Mouse (Mus musculus) midbrain, embryonic 12.5 days (tissue): ENCODE data around the gene Lsm5. TPM values are rescaled to one million over a fixed set of nuclear protein-coding genes. Genes with fewer than 3 reads are reported as not detected.

Source experiments
- ATAC-seq: fragments of 200-750 bp; cut with Nextera tagmentation; 2 replicates; pipeline ENCODE4 v1.8.0; 2017; ENCODE audit warnings: low read depth, moderate TSS enrichment, moderate library complexity; ENCODE audit not compliant: low FRiP score
- H3K27ac ChIP-seq: fragments of 300-500 bp; sonication (generic); replicated peaks from 2 replicates; pipeline ENCODE4 v1.5.1; 2016; ENCODE audit warnings: mild to moderate bottlenecking
- H3K27me3 ChIP-seq: fragments of 300-500 bp; sonication (generic); 2 replicates; pipeline ENCODE4 v1.6.1; 2016; ENCODE audit warnings: mild to moderate bottlenecking
- H3K36me3 ChIP-seq: fragments of 300-500 bp; sonication (generic); 2 replicates; pipeline ENCODE4 v1.6.1; 2016
- H3K4me1 ChIP-seq: fragments of 300-500 bp; sonication (generic); 2 replicates; pipeline ENCODE4 v1.6.1; 2016
- H3K4me2 ChIP-seq: fragments of 300-500 bp; sonication (generic); replicated peaks from 2 replicates; pipeline ENCODE4 v1.6.1; 2016; ENCODE audit warnings: mild to moderate bottlenecking, moderate library complexity
- H3K4me3 ChIP-seq: fragments of 300-500 bp; sonication (generic); 2 replicates; pipeline ENCODE4 v1.5.1; 2016; ENCODE audit warnings: mild to moderate bottlenecking
- H3K9ac ChIP-seq: fragments of 300-500 bp; sonication (generic); replicated peaks from 2 replicates; pipeline ENCODE4 v1.6.1; 2016; ENCODE audit warnings: mild to moderate bottlenecking, moderate library complexity
- H3K9me3 ChIP-seq: fragments of 300-500 bp; sonication (generic); 2 replicates; pipeline ENCODE4 v1.6.1; 2016; ENCODE audit warnings: mild to moderate bottlenecking
- WGBS: fragments of 180-500 bp; shearing (Covaris S2); methylation state at CpG from one replicate; pipeline ENCODE4 v1.1.7; 2016; 5-methylcytosine and 5-hydroxymethylcytosine counted together
- polyA plus RNA-seq: library from polyadenylated mRNA; unstranded; fragments of >200 nt; fragmentation: Nextera tagmentation; extraction: Ambion mirVana; gene quantifications from 2 replicates; pipeline ENCODE4 v1.2.1, GENCODE M21; 2016

Gene Lsm5
- 169 and 186 TPM in 2 replicates for polyA plus RNA-seq

DNA sequence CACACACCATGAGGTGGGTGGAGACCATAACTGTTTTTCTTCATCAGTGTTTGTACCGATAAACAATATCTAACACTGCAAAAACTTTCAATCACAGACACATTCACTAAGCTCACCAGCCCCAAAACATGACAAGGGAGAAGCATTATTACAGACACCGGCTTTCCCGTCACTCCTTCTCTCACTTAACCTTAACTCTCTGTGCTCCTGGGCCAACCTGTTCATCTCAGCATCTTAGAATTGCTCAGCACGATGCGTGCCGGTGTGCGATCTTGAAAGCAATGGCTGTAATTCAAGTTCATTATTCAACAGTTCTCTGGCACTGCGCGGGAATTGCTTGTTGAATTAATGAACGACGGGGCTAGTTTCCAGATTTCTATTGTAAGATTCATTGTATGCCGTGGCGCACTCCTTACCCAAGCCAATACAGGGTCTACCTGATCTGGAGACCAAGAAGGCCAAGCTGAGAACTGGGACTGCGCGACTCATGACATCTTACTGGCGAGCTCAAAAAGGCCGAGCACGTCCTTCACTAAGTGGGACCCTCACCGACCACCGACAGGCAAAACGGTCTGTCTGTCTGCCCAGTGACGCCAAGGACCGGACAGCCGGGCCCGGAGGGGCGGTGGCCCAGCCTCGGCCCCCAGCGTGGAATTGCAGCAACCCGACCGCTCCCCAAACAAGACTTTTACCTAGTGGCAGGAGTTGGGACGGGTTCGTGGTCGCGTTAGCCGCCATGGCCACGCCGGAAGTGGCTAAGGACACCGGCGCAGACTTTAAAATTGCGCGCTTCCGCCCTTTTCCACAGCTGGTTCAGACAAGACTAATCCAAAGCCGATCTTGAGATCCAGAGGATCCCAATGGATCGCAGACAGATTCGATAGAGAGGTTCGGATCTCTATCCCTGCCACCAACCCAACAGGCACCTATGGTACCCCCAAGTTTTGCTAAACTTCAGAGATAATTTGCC, at the start of gene Lsm5:
TSS of gene Lsm5 (minus strand) at position 780 of the 970 bp plus-strand sequence.
- Histone ChIP-seq H3K9ac (peak within 1 kb of the TSS; percentile 69), H3K9me3 (no peaks in the 10 kb centered on the region), H3K4me3 (peak within 1 kb of the TSS; percentile 96), H3K4me1 (peaks cover 6% of the 10 kb centered on the region), H3K27me3 (no peaks in the 10 kb centered on the region), H3K27ac (peak within 1 kb of the TSS; percentile 58; the same call in 1 of the 2 replicates), H3K36me3 (no peaks in the 10 kb centered on the region), H3K4me2 (peak within 1 kb of the TSS; percentile 87)
- peak; percentile 91 for ATAC-seq
- under 1% methylated on average over 46 of the region's 46 CpGs for WGBS

DNA sequence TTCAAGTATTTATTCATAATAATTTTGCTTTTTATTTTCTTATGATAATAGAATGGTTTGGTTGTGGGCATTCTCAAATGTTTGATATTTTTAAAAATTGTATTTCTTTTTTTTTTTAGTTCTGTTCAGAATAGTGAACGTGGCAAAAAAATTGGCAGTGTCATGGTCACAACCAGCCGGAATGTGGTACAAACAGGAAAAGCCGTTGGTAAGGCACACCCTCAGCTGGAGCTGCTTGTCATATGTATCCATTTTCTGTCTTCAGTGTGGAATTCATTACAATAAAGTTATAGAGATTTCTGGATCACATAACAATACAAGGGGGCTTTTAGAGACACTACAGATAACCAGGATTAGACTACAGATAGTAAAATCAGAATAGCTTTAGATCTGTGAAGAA, 49.2 kb upstream of the Lsm5 start:
- Histone ChIP-seq H3K27me3 (no peaks in the 10 kb centered on the region), H3K4me2 (no peak overlapping the region), H3K27ac (no peak overlapping the region), H3K9me3 (no peaks in the 10 kb centered on the region), H3K9ac (no peak overlapping the region), H3K4me1 (no peaks in the 10 kb centered on the region), H3K36me3 (peaks cover 51% of the 10 kb centered on the region), H3K4me3 (no peak overlapping the region)
- WGBS: 85% methylated on average over 3 of the region's 3 CpGs
- no peak for ATAC-seq

DNA sequence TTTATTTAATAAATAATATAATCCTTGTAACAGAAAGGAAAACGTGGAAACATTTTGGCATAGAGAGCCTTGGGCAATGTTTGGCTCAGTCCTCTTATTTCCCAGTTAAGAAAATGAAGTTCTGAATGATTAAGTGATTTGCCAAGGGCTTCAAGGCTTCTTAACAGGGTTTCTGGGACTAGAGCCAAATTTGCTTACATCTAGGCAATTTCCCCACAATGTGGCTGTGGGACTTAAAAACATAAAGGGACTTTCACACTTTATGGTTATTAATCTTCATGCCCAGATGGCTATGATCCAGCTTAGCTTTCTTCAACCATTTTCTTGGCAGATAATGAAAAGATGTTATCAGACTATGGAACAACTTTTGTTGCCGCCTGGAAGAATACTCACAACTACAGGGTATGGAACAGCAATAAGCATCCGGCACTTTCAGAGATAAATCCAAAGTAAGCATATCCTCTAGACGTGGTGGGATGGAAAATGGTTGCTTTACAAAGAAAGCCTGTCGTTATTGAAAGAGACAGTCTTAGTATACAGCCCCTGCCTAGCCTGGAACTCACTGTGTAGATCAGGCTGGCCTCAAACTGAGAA, 41.5 kb upstream of the Lsm5 start:
- no peak overlapping the region for H3K27ac ChIP-seq
- no peaks in the 10 kb centered on the region for H3K27me3 ChIP-seq
- H3K4me3 ChIP-seq: no peak overlapping the region
- no peaks in the 10 kb centered on the region for H3K9me3 ChIP-seq
- peaks cover 27% of the 10 kb centered on the region for H3K36me3 ChIP-seq
- H3K4me1 ChIP-seq: no peaks in the 10 kb centered on the region
- no peak overlapping the region for H3K9ac ChIP-seq
- WGBS: 82% methylated on average over 5 of the region's 5 CpGs
- H3K4me2 ChIP-seq: no peak overlapping the region
- ATAC-seq: no peak

DNA sequence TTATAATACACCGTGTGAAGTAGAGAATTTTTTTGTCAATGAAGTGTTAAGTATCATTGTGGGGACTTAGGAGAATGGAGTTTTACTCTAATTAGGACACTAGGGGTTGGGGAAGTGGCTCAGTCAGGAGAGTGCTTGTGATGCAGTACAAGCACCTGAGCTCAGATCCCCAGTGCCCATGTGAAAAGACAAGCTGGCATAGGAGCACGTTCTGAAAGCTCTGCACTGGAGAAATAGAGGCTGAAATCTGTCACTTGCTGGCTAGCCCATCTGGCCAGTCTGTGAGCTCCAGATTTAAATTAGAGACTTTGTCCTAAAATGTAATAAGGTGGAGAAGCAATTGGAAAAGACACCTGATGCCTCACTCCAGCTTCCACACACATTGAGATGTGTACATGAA, 28.0 kb upstream of the Lsm5 start:
- Histone ChIP-seq H3K9ac (no peak overlapping the region), H3K27me3 (no peaks in the 10 kb centered on the region), H3K4me3 (no peak overlapping the region), H3K4me2 (no peak overlapping the region), H3K36me3 (peaks cover 65% of the 10 kb centered on the region), H3K27ac (no peak overlapping the region), H3K4me1 (no peaks in the 10 kb centered on the region), H3K9me3 (no peaks in the 10 kb centered on the region)
- ATAC-seq: no peak
- 89% methylated on average over 2 of the region's 2 CpGs for WGBS

DNA sequence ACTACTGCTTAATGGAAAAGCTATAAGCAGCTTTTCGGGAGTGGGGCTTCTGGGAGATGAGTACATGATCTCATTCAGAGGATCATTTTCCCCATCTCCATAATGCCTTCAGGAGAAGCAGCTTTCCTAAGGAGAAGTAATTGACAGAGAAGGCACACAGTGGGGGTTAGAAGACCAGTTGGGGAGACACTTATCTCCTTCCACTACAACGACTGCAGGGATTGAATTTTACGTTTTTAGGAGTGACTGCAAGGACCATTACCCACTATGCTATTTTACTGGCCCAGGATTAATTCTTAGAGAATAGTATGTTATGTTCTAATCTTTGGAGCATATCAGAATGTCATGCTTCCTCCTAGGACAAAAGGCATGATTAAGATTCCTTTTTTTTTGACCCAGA, 16.4 kb upstream of the Lsm5 start:
- H3K27ac ChIP-seq: 0 out of 2 replicates have a peak overlapping the region, but pooled peaks have one; percentile 20
- WGBS: 71% methylated on average over 3 of the region's 3 CpGs

DNA sequence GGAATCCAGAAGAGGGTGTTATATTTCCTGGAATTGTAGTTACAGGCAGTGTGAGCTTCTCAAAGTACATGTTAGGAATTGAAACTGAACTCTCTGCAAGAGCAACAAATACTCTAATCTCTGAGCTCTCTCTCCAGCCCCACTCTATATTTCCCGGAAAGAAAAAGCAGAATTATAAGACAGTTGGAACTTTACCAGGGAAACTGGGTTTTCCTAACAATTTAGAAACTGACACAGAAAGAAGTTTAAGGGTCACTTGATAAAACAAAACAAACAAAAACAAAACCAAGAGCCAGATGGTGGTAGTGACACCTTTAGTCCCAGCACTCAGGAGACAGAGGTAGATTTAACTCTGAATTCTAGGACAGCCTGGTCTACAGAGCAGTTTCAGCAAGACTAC, 14.6 kb upstream of the Lsm5 start:
- H3K4me2 ChIP-seq: no peak overlapping the region
- ATAC-seq: no peak
- no peak overlapping the region for H3K9ac ChIP-seq
- no peak overlapping the region for H3K27ac ChIP-seq
- peaks cover 10% of the 10 kb centered on the region for H3K4me1 ChIP-seq
- H3K4me3 ChIP-seq: no peak overlapping the region
- WGBS: 96% methylated on average over 1 of the region's 1 CpGs
- H3K9me3 ChIP-seq: no peaks in the 10 kb centered on the region
- H3K27me3 ChIP-seq: no peaks in the 10 kb centered on the region
- H3K36me3 ChIP-seq: no peaks in the 10 kb centered on the region

More for the DNA sequence above, 16.4 kb upstream of the Lsm5 start:
- Histone ChIP-seq H3K4me3 (no peak overlapping the region), H3K27me3 (no peaks in the 10 kb centered on the region), H3K9ac (no peak overlapping the region), H3K36me3 (peaks cover 9% of the 10 kb centered on the region), H3K9me3 (no peaks in the 10 kb centered on the region), H3K4me1 (peaks cover 8% of the 10 kb centered on the region), H3K4me2 (no peak overlapping the region)
- ATAC-seq: no peak

DNA sequence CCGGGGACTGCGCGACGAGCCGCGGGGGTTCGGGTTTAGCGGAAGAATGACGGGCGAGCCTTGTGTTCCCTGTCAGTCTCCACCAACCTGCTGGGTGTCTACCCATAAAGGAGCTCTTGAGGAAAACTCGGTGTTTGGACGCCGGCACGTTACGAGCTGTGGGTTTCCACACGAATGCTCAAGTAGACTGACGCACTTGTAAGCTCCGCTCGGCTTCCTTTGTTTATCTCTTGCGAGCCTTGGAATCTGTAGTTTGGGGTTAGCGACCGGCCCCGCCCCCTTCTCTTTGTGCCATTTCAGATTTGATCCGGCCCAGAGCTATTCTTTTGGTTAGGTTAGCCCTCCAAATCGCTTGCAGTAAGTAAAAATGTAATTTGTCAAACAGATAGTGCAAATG, 10.8 kb upstream of the Lsm5 start:
- WGBS: under 1% methylated on average over 25 of the region's 25 CpGs
- H3K4me3 ChIP-seq: peak overlapping the region; percentile 77
- H3K9me3 ChIP-seq: no peaks in the 10 kb centered on the region
- peak overlapping the region; percentile 74 for H3K9ac ChIP-seq
- peak; percentile 50 for ATAC-seq
- H3K27ac ChIP-seq: peak overlapping the region; percentile 92
- H3K27me3 ChIP-seq: no peaks in the 10 kb centered on the region
- peak overlapping the region; percentile 62 for H3K4me2 ChIP-seq
- peaks cover 10% of the 10 kb centered on the region for H3K4me1 ChIP-seq
- H3K36me3 ChIP-seq: no peaks in the 10 kb centered on the region

DNA sequence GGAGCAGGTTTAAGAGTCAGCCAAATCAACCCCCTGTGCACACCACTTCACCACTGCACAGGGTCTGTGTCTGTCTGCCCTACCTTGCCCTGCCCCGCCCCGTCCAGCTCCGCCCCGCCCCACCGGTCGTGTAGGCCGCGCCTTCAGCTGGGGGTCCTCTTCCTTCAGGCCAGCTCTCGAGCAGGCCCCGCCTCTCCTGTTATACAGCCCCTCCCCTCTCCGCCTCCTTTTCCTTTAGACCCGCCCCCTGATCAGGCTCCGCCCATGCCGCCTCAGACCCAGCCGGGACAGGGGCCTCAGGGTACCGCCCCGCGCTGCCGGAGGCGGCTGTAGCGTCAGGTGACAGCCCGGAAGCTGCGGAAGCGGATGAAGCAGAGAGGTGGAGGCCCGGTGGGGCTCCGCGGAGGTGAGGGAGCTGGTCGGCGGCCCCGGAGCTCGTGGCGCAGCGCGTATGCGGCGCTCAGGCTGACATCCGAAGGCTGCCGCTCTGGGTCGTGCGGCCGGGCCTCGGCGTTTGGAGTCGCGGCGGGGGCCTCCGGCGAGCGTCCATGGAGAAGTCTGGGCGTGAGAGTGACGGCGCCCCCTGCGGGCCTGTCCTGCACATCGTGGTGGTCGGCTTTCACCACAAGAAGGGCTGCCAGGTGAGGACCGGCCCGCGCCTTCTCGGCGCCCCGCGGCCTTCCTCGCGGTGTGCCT, 10.2 kb upstream of the Lsm5 start, which contains the start of gene Avl9:
TSS of gene Avl9 (plus strand) at position 326 of the 696 bp plus-strand sequence.
- no peaks in the 10 kb centered on the region for H3K27me3 ChIP-seq
- H3K4me2 ChIP-seq: peak within 1 kb of the TSS; percentile 62
- no peaks in the 10 kb centered on the region for H3K9me3 ChIP-seq
- H3K4me1 ChIP-seq: peaks cover 10% of the 10 kb centered on the region
- peak; percentile 97 for ATAC-seq
- peak within 1 kb of the TSS; percentile 74 for H3K9ac ChIP-seq
- peak within 1 kb of the TSS; percentile 77 for H3K4me3 ChIP-seq
- peak within 1 kb of the TSS; percentile 92 for H3K27ac ChIP-seq
- under 1% methylated on average over 58 of the region's 64 CpGs for WGBS
- H3K36me3 ChIP-seq: no peaks in the 10 kb centered on the region

DNA sequence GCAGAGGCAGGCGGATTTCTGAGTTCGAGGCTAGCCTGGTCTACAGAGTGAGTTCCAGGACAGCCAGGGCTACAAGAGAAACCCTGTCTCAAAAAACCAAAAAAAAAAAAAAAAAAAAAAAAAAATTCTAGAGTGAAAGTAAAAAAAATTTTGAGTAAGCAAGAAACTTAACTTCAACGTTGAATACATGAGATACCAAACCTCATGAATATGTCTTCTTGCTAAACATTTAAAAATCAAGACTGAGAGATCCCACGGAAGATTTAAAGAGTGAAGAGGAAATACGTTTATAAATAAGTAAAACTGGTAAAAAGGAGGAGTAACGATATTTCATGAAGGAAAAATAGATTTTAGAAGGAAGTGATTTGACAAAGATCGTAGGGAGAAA, 9.7 kb upstream of the Lsm5 start:
- Histone ChIP-seq H3K36me3 (no peaks in the 10 kb centered on the region), H3K4me2 (peak overlapping the region; percentile 62), H3K27me3 (no peaks in the 10 kb centered on the region), H3K9ac (no peak overlapping the region), H3K4me1 (peaks cover 10% of the 10 kb centered on the region), H3K9me3 (no peaks in the 10 kb centered on the region), H3K27ac (no peak overlapping the region), H3K4me3 (peak overlapping the region; percentile 77)
- 57% methylated on average over 7 of the region's 7 CpGs for WGBS
- no peak for ATAC-seq

DNA sequence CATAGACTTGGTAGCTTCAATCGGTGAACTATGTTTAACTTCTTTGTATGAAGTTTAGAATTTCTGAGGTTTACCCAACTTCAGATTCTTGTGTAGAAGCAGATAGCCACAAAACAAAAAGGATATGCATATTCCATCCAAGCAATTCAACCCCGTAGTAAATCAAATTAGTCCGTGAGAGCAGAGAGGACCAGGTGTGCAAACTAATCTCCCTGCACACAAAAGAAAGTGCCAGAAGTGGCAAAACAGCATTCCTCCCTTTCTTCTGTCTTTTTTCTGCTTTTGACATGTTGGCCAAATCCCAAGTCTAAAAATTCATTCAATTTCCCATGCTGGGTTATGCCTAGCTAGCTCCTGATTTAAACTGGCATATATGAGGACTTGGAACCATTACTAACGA, 12.1 kb downstream of the Lsm5 start:
- Histone ChIP-seq H3K9me3 (no peaks in the 10 kb centered on the region), H3K9ac (no peak overlapping the region), H3K27ac (no peak overlapping the region), H3K27me3 (no peaks in the 10 kb centered on the region), H3K36me3 (no peaks in the 10 kb centered on the region), H3K4me1 (no peaks in the 10 kb centered on the region), H3K4me2 (no peak overlapping the region), H3K4me3 (no peak overlapping the region)
- no peak for ATAC-seq
- 70% methylated on average over 4 of the region's 4 CpGs for WGBS

DNA sequence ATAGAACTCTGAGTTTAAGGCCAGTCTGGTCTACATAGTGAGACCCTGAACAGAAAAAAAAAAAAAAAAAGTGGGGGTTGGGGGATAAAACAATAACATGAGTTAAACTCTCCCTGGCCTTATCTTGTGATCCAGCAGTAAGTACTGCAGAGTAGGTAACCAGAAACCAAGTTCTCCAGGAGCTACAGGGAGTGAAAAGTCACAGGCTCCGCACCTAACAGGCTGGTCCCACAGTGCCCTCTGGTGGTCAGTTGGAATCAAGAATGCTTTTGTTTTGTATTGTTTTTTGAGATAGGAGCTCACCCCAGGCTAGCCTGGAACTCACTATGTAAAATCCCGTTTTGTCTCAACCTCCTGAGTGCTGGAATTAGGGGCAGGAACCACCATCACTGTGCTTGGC, 13.3 kb downstream of the Lsm5 start:
- Histone ChIP-seq H3K27me3 (no peaks in the 10 kb centered on the region), H3K27ac (no peak overlapping the region), H3K4me3 (no peak overlapping the region), H3K4me2 (no peak overlapping the region), H3K4me1 (no peaks in the 10 kb centered on the region), H3K9me3 (no peaks in the 10 kb centered on the region), H3K9ac (no peak overlapping the region), H3K36me3 (no peaks in the 10 kb centered on the region)
- WGBS: 5% methylated on average over 2 of the region's 2 CpGs
- peak; percentile 49; the same call in 1 of the 2 replicates for ATAC-seq

DNA sequence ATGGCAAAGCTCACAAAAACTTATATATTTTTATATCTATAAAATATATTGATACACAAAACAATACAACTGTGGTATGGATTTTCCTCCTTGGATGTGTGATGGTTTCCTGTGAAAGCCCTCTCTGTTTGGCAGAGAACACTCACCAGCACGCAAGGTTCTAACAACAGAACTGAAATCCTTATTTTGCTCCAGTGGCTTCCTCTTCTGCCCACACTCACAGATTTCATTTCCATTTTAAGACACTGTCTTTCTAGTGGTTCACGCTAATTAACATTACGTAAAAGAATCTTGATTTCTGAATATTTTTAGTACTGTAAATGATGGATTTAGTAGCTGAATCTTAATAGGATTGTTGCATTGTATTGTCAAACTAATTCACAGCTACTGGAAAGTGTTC, 16.3 kb downstream of the Lsm5 start:
- H3K4me2 ChIP-seq: no peak overlapping the region
- H3K9me3 ChIP-seq: no peaks in the 10 kb centered on the region
- no peak overlapping the region for H3K9ac ChIP-seq
- H3K4me1 ChIP-seq: no peaks in the 10 kb centered on the region
- WGBS: 95% methylated on average over 3 of the region's 3 CpGs
- no peaks in the 10 kb centered on the region for H3K36me3 ChIP-seq
- H3K4me3 ChIP-seq: no peak overlapping the region
- no peaks in the 10 kb centered on the region for H3K27me3 ChIP-seq
- ATAC-seq: no peak
- H3K27ac ChIP-seq: no peak overlapping the region
